ENCODE assay signal across 1 mouse cellular context in the genomic region with DNA sequence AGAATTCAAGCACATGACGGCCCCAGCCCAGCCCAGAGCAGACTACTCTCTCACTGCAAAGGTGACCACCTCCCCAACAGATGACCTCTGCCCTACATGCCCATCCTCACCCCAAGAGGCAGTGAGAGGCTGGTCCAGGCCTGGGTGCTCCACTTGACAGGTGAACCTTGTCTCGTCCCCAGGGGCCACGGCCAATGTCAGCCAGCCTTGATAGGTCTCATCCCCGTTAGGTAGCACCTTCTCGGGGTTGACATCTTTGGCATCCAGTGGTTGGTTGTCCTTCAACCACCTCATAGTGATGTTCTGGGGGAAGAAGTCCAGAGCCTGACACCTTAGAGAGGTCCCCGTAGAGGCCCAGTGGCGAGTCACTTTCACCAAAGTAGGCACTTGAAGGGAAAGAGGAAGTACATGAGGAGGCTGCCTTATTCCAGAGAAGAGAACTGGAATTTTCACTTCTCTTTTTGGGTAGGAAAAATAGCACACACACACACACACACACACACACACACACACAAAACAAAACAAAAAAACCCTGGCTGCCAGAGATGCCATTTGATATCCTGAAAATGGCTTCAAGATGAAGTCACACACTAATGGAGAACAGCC.
A peak's percentile ranks its signal among the peaks of the same experiment; 100 is the strongest.
TF ChIP-seq lines count a peak whose summit lies in the region.

No protein-coding gene starts in this region.

TF ChIP-seq in CH12.LX, 34 proteins besides CTCF, POLR2A, EP300 and RAD21:
- TF ChIP-seq IRF4 (IDR thresholded peaks at IDR 0.05; ENCODE audit: low read depth, low read length) = peak; percentile 90
- no peak for TF ChIP-seq CHD1 (IDR thresholded peaks at IDR 0.05; ENCODE audit: low read depth, low read length)
- no peak; the same call in 1 of the 2 replicates for TF ChIP-seq RCOR1 (conservative IDR thresholded peaks at IDR 0.05; ENCODE audit: low read depth, low read length)
- TF ChIP-seq BHLHE40 (IDR thresholded peaks at IDR 0.05; ENCODE audit: low read depth, low read length) = peak; percentile 36; the same call in 1 of the 2 replicates
- TF ChIP-seq UBTF (IDR thresholded peaks at IDR 0.05; ENCODE audit: low read depth, low read length) = peak; percentile 74; the same call in 1 of the 2 replicates
- TF ChIP-seq USF1 (IDR thresholded peaks at IDR 0.05; ENCODE audit: low read depth, low read length) = no peak
- peak; percentile 48; the same call in 1 of the 2 replicates for TF ChIP-seq TCF12 (IDR thresholded peaks at IDR 0.05; ENCODE audit: low read depth, low read length)
- TF ChIP-seq ZC3H11A (IDR thresholded peaks at IDR 0.05; ENCODE audit: low read depth, low read length) = no peak
- TF ChIP-seq ETS1 (conservative IDR thresholded peaks at IDR 0.05; ENCODE audit: low read depth, low read length) = peak; percentile 37; the same call in 1 of the 2 replicates
- TF ChIP-seq TBP (conservative IDR thresholded peaks at IDR 0.05; ENCODE audit: low read depth, low read length) = 0 out of 2 replicates have a peak, but pooled peaks have one; percentile 50
- TF ChIP-seq ZNF384 (IDR thresholded peaks at IDR 0.05; ENCODE audit: low read depth, low read length) = peak; percentile 67
- peak; percentile 45; the same call in 1 of the 2 replicates for TF ChIP-seq CHD2 (IDR thresholded peaks at IDR 0.05; ENCODE audit: low read length)
- TF ChIP-seq HCFC1 (IDR thresholded peaks at IDR 0.05; ENCODE audit: low read depth, low read length) = no peak
- peak; percentile 67 for TF ChIP-seq MEF2A (IDR thresholded peaks at IDR 0.05; ENCODE audit: borderline replicate concordance, low read depth, low read length)
TF ChIP-seq in CH12.LX: peak in this region for 9.
